Mouse (Mus musculus): Measurements from ENCODE around the gene Snrpd2. TPM values are rescaled to one million over a fixed set of nuclear protein-coding genes. Genes with fewer than 3 reads are reported as not detected.

Gene Snrpd2
- polyA plus RNA-seq, 1 experiment from 2014 or later: 180 TPM

GRCm38 (mm10) chr7:19155825-19156475, 6.4 kb downstream of the Snrpd2 start:
- Histone ChIP-seq H3K27me3 (ENCODE audit: low read depth, poor library complexity, severe bottlenecking) (peaks cover 43% of the 10 kb centered on the region), H3K9me3 (replicated peaks) (no peaks in the 10 kb centered on the region), H3K36me3 (peaks cover 47% of the 10 kb centered on the region), H3K4me1 (peaks cover 41% of the 10 kb centered on the region), H3K4me3 (no peak overlapping the region), H3K27ac (replicated peaks) (no peak overlapping the region)
- 68% methylated on average over 13 of the region's 13 CpGs for WGBS
- DNase-seq (ENCODE audit: low spot score): no peak

DNA sequence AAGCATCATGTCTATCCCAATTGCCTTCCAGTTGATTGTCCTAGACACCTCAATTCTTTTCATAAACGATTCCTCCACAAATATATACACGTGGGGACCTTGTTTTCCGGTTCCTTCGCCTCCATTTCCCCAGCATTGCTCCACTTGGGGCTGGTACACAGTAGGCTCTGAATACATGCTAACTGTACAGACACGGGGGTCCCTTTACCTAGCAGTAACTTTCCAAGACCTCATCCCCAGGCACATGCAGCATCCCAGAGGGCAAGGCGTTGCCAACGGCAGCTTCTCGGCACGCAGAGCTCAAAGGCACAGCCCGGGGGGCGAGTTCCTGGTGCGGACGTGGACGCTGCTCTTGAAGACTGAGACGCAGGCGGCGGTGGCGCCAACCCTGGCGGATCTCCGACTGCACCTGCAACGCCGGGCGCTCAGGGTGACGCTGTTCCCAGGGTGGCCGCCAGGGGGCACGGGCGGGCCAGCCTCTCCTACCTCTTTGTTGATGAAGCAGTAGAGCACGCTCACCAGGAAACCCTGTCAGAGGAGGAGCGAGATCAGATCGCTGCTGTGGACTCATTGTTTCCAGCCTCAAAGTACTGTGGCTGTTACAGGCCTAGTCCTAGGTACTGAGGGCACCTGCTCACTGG, 7.8 kb downstream of the Snrpd2 start:
- H3K4me3 ChIP-seq: peak overlapping the region; percentile 42
- peaks cover 34% of the 10 kb centered on the region for H3K36me3 ChIP-seq
- peak overlapping the region; percentile 72 for H3K27ac ChIP-seq (replicated peaks)
- WGBS: 5% methylated on average over 30 of the region's 30 CpGs
- peaks cover 52% of the 10 kb centered on the region for H3K27me3 ChIP-seq (ENCODE audit: low read depth, poor library complexity, severe bottlenecking)
- H3K4me1 ChIP-seq: peaks cover 36% of the 10 kb centered on the region
- DNase-seq (ENCODE audit: low spot score): peak; percentile 93
- no peaks in the 10 kb centered on the region for H3K9me3 ChIP-seq (replicated peaks)

DNA sequence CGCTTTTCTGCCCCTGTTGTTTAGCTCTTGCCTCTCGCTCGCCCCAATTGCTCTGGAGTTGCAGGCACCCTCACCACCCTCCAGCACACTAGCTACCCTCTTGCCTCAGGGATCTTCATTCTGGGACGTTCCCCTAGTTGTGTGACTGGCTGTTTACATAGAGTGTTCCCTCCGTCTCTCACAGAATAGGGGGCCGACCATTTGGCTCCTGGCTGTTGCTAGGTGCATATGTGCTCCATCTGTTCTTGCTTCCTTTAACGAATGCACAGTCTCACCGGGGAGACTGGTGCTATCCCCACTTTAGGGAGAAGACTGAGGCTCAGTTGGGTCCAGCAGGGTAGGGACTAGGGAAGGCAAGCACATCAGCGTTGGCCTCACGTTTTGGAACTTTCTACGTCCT, 9.1 kb downstream of the Snrpd2 start:
- WGBS: 73% methylated on average over 11 of the region's 11 CpGs
- H3K27me3 ChIP-seq (ENCODE audit: low read depth, poor library complexity, severe bottlenecking): peaks cover 65% of the 10 kb centered on the region
- peaks cover 21% of the 10 kb centered on the region for H3K36me3 ChIP-seq
- no peak overlapping the region; the same call in 1 of the 2 replicates for H3K27ac ChIP-seq (replicated peaks)
- H3K4me3 ChIP-seq: no peak overlapping the region
- no peaks in the 10 kb centered on the region for H3K9me3 ChIP-seq (replicated peaks)
- no peak for DNase-seq (ENCODE audit: low spot score)
- H3K4me1 ChIP-seq: peaks cover 39% of the 10 kb centered on the region

DNA sequence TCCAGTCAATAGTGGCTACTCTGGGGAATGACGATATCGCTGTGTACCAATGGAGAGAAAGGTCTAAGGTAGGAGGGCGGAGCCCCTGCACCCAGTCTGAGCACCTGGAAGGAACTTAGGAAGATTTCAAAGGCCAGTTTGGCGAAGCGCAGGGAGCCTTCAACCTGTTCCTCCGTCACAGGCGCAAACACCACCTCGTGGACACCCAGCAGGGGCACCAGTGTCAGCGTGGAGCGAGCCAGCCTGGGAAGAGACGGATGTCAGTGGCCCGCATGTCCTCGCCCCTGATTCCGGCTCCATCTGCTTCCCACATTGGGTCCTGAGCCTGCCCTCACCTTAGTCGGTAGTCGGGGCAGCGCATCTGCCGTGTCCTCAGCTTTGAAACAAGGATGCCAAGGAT, 9.9 kb downstream of the Snrpd2 start:
- Histone ChIP-seq H3K4me3 (peak overlapping the region; percentile 54), H3K27ac (replicated peaks) (no peak overlapping the region), H3K27me3 (ENCODE audit: low read depth, poor library complexity, severe bottlenecking) (peaks cover 73% of the 10 kb centered on the region), H3K36me3 (peaks cover 12% of the 10 kb centered on the region), H3K4me1 (peaks cover 47% of the 10 kb centered on the region), H3K9me3 (replicated peaks) (no peaks in the 10 kb centered on the region)
- WGBS: 16% methylated on average over 18 of the region's 18 CpGs
- no peak for DNase-seq (ENCODE audit: low spot score)

- Histone ChIP-seq H3K27ac (replicated peaks) (no peak overlapping the region), H3K4me3 (peak overlapping the region; percentile 54), H3K27me3 (ENCODE audit: low read depth, poor library complexity, severe bottlenecking) (peaks cover 76% of the 10 kb centered on the region), H3K9me3 (replicated peaks) (no peaks in the 10 kb centered on the region), H3K4me1 (peaks cover 54% of the 10 kb centered on the region), H3K36me3 (peaks cover 5% of the 10 kb centered on the region; the same call in 1 of the 2 replicates)
- DNase-seq (ENCODE audit: low spot score): peak; percentile 61
- WGBS: 2% methylated on average over 20 of the region's 20 CpGs
Measured at GRCm38 (mm10) chr7:19160115-19160514, 10.6 kb downstream of the Snrpd2 start.

DNA sequence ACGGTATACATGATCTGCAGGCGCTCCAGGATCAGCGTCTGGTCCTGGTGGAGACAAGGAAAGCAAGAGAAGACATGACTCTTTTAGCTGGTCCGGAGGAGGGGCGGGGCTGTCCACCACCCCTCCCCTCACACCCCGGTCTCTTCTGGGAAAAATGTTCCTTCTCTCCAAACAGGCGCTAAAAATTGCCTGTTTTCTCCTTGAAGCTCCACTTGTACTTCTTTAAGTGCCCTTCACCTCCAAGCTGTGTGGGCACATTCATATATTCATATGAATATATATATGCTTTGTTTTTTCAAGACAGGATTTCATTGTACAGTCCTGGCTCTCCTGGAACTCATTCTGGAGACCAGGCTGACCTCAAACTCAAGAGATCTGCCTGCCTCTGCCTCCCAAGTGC, 13.4 kb downstream of the Snrpd2 start:
- 89% methylated on average over 7 of the region's 7 CpGs for WGBS
- peaks cover 89% of the 10 kb centered on the region for H3K27me3 ChIP-seq (ENCODE audit: low read depth, poor library complexity, severe bottlenecking)
- peaks cover 4% of the 10 kb centered on the region; the same call in 1 of the 2 replicates for H3K9me3 ChIP-seq (replicated peaks)
- no peak for DNase-seq (ENCODE audit: low spot score)
- no peaks in the 10 kb centered on the region for H3K36me3 ChIP-seq
- peaks cover 48% of the 10 kb centered on the region for H3K4me1 ChIP-seq
- no peak overlapping the region for H3K27ac ChIP-seq (replicated peaks)
- no peak overlapping the region for H3K4me3 ChIP-seq

DNA sequence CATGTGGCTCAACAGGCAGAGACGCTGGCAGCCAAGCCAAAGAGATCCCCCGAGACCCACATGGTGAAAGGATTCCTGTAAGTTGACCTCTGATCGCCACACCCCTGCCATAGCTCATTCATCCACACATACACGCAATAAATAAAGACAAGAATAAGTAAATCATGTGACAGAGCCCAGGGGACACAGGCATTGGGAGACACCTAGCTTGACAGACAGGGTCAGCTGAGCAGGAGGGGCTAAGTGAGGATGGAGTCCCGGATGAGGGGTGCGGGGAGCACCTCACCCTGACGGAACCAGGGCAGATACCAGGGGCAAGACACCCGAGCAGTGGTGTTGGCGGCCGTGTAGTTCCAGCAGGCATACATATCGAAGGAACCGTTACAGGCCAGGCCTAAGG, 14.2 kb downstream of the Snrpd2 start:
- no peak for DNase-seq (ENCODE audit: low spot score)
- Histone ChIP-seq H3K4me1 (peaks cover 45% of the 10 kb centered on the region), H3K9me3 (replicated peaks) (peaks cover 4% of the 10 kb centered on the region; the same call in 1 of the 2 replicates), H3K27ac (replicated peaks) (no peak overlapping the region), H3K27me3 (ENCODE audit: low read depth, poor library complexity, severe bottlenecking) (peaks cover 89% of the 10 kb centered on the region), H3K4me3 (no peak overlapping the region), H3K36me3 (no peaks in the 10 kb centered on the region)
- WGBS: 30% methylated on average over 12 of the region's 12 CpGs

DNA sequence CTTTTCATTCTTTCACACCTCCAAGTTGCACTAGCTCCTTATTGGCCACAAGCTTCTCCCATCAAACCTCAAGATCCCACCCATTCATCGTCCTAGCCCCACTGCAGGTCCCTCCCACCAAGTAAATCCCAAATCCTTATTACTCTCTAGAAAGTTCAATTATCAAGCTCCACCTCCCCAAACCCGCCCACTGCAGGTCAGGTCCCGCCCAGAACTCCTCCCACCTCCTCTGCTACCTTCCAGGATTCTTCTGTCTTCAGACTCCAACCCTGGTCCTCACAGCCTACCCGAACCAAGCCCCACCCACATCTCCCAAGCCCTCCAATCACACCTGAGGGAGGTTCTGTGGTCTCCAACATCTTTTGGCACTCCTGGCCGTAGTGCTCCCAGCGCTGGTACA, 14.7 kb downstream of the Snrpd2 start:
- DNase-seq (ENCODE audit: low spot score): peak; percentile 29
- Histone ChIP-seq H3K4me3 (peak overlapping the region; percentile 31), H3K27me3 (ENCODE audit: low read depth, poor library complexity, severe bottlenecking) (peaks cover 84% of the 10 kb centered on the region)

GRCm38 (mm10) chr7:19164978-19165377, 15.5 kb downstream of the Snrpd2 start:
- Histone ChIP-seq H3K27ac (replicated peaks) (no peak overlapping the region), H3K9me3 (replicated peaks) (peaks cover 4% of the 10 kb centered on the region; the same call in 1 of the 2 replicates), H3K36me3 (no peaks in the 10 kb centered on the region), H3K4me1 (peaks cover 40% of the 10 kb centered on the region), H3K27me3 (ENCODE audit: low read depth, poor library complexity, severe bottlenecking) (peaks cover 76% of the 10 kb centered on the region), H3K4me3 (peak overlapping the region; percentile 31)
- DNase-seq (ENCODE audit: low spot score): no peak
- WGBS: 5% methylated on average over 13 of the region's 13 CpGs

More for the DNA sequence above, 14.7 kb downstream of the Snrpd2 start:
- Histone ChIP-seq H3K4me1 (peaks cover 43% of the 10 kb centered on the region), H3K27ac (replicated peaks) (no peak overlapping the region), H3K36me3 (no peaks in the 10 kb centered on the region), H3K9me3 (replicated peaks) (peaks cover 4% of the 10 kb centered on the region; the same call in 1 of the 2 replicates)
- under 1% methylated on average over 6 of the region's 6 CpGs for WGBS

DNA sequence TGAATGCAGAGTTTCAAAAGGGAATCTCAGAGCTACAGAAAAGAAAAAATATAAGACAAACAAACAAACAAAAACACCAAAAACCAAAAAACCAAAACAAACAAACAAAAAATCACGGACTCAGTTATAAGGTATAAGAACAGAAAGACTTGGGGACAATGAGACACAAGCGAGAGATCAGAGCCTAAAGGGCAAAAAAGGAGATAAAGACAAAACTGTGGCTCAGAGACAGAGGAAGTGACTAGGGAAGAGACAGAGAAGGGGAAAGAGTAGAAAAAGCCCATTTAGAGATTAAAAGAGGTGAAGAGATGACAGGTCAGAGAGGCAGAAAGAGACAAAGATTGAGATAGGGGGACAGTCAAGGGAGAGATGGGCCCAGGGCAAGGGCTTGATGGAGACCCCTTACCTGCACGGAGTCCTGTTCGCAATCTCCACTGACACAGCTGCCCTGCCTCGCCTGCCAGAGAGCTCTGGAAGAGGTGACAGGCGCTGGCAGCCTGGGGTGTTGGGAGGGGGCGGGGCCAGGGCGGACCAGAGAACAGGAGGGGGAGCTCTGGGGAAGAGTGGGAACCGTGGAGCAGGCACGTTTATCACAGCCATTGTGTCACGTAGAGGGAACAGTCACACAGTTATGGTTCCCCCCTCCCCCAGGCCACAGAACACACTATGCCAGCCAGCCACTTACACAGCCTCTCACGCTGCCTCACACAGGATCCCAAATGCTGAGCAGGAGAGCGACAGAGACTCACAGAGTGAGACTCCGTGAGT, 16.3 kb downstream of the Snrpd2 start, which contains the start of gene Gipr:
Gipr (minus strand) TSS at position 472 of the 768 bp plus-strand sequence.
- H3K36me3 ChIP-seq: no peaks in the 10 kb centered on the region
- H3K4me3 ChIP-seq: peak within 1 kb of the TSS; percentile 32
- H3K27me3 ChIP-seq (ENCODE audit: low read depth, poor library complexity, severe bottlenecking): peaks cover 68% of the 10 kb centered on the region
- H3K27ac ChIP-seq (replicated peaks): 0 out of 2 replicates have a peak within 1 kb of the TSS, but pooled peaks have one; percentile 42
- WGBS: 16% methylated on average over 14 of the region's 14 CpGs
- H3K9me3 ChIP-seq (replicated peaks): peaks cover 4% of the 10 kb centered on the region; the same call in 1 of the 2 replicates
- DNase-seq (ENCODE audit: low spot score): peak; percentile 31
- H3K4me1 ChIP-seq: peaks cover 36% of the 10 kb centered on the region

DNA sequence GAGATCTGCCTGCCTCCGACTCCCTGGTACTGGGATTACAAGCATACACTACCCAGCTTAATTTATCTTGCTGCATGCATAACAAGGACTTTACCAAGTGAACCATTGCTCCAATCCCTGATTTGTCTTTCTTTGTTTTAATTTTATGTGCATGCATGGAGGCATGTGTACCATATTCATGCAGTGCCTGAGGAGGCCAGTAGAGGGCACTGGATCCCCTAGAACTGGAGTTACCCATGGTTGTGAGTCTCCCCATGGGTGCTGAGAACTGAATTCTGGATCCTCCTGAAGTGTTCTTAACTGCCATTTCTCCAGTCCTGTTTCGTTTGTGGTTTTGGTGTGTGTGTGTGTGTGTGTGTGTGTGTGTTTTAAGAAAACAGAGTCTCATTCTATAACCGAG, 17.5 kb downstream of the Snrpd2 start:
- peaks cover 64% of the 10 kb centered on the region for H3K27me3 ChIP-seq (ENCODE audit: low read depth, poor library complexity, severe bottlenecking)
- WGBS: 88% methylated on average over 3 of the region's 3 CpGs

GRCm38 (mm10) chr7:19169506-19169905, 20.0 kb downstream of the Snrpd2 start:
- peaks cover 41% of the 10 kb centered on the region for H3K27me3 ChIP-seq (ENCODE audit: low read depth, poor library complexity, severe bottlenecking)
- WGBS: 65% methylated on average over 10 of the region's 10 CpGs

More for the DNA sequence above, 17.5 kb downstream of the Snrpd2 start:
- H3K36me3 ChIP-seq: no peaks in the 10 kb centered on the region
- H3K4me3 ChIP-seq: no peak overlapping the region
- peaks cover 40% of the 10 kb centered on the region for H3K4me1 ChIP-seq
- DNase-seq (ENCODE audit: low spot score): no peak
- peaks cover 4% of the 10 kb centered on the region; the same call in 1 of the 2 replicates for H3K9me3 ChIP-seq (replicated peaks)
- H3K27ac ChIP-seq (replicated peaks): no peak overlapping the region

More at GRCm38 (mm10) chr7:19169506-19169905, 20.0 kb downstream of the Snrpd2 start:
- no peaks in the 10 kb centered on the region for H3K36me3 ChIP-seq
- peaks cover 4% of the 10 kb centered on the region; the same call in 1 of the 2 replicates for H3K9me3 ChIP-seq (replicated peaks)
- no peak for DNase-seq (ENCODE audit: low spot score)
- peaks cover 46% of the 10 kb centered on the region for H3K4me1 ChIP-seq
- H3K4me3 ChIP-seq: no peak overlapping the region
- no peak overlapping the region for H3K27ac ChIP-seq (replicated peaks)
